Mouse (Mus musculus): ENCODE data around the gene Tmem150c. TPM values are rescaled to one million over a fixed set of nuclear protein-coding genes. Genes with fewer than 3 reads are reported as not detected.

Gene Tmem150c
- total RNA-seq, 2 experiments from 2014 or later: 48.9 to 50.1 TPM

GRCm38 (mm10) chr5:100055866-100056369 is 103.7 kb downstream of the Tmem150c start:
- DNase-seq (ENCODE audit: low spot score in 2 of 2): no peak

- DNase-seq (ENCODE audit: low spot score in 2 of 2): no peak
Measured at GRCm38 (mm10) chr5:100054807-100055547, 104.6 kb downstream of the Tmem150c start.

GRCm38 (mm10) chr5:100052728-100053127 is 106.9 kb downstream of the Tmem150c start:
- peak in 1 of 2 experiments; percentile 31 for DNase-seq (ENCODE audit: low spot score in 2 of 2)

- DNase-seq (ENCODE audit: low spot score in 2 of 2): no peak
Measured at GRCm38 (mm10) chr5:100049904-100050303, 109.7 kb downstream of the Tmem150c start.

GRCm38 (mm10) chr5:100047871-100048270 is 111.7 kb downstream of the Tmem150c start:
- no peak for DNase-seq (ENCODE audit: low spot score in 2 of 2)

- DNase-seq (ENCODE audit: low spot score in 2 of 2): no peak
Measured at GRCm38 (mm10) chr5:100047143-100047640, 112.4 kb downstream of the Tmem150c start.

GRCm38 (mm10) chr5:100046096-100046495 is 113.5 kb downstream of the Tmem150c start:
- no peak for DNase-seq (ENCODE audit: low spot score in 2 of 2)

- no peak for DNase-seq (ENCODE audit: low spot score in 2 of 2)
Measured at GRCm38 (mm10) chr5:100044621-100045020, 115.0 kb downstream of the Tmem150c start.

GRCm38 (mm10) chr5:100044030-100044429 is 115.6 kb downstream of the Tmem150c start:
- DNase-seq (ENCODE audit: low spot score in 2 of 2): no peak

GRCm38 (mm10) chr5:100043361-100043760 is 116.2 kb downstream of the Tmem150c start:
- no peak for DNase-seq (ENCODE audit: low spot score in 2 of 2)

GRCm38 (mm10) chr5:100042467-100042866 is 117.1 kb downstream of the Tmem150c start:
- DNase-seq (ENCODE audit: low spot score in 2 of 2): no peak

GRCm38 (mm10) chr5:100041272-100041671 is 118.3 kb downstream of the Tmem150c start:
- DNase-seq (ENCODE audit: low spot score in 2 of 2): no peak

GRCm38 (mm10) chr5:100040281-100040784 is 119.3 kb downstream of the Tmem150c start:
- DNase-seq (ENCODE audit: low spot score in 2 of 2): peak in 1 of 2 experiments; percentile 23

GRCm38 (mm10) chr5:100039602-100040142 is 119.9 kb downstream of the Tmem150c start, which contains the start of the genes Hnrnpdl and Enoph1:
Hnrnpdl (minus strand) TSS chr5:100039664.
Enoph1 (plus strand) TSS chr5:100039985.
- peak; percentile 96 for DNase-seq (ENCODE audit: low spot score in 2 of 2)

- peak; percentile 96 to 97 for DNase-seq (ENCODE audit: low spot score in 2 of 2)
Measured at GRCm38 (mm10) chr5:100038714-100039601, 120.7 kb downstream of the Tmem150c start.

- DNase-seq (ENCODE audit: low spot score in 2 of 2): peak; percentile 90 to 92
Measured at GRCm38 (mm10) chr5:100037965-100038713, 121.5 kb downstream of the Tmem150c start.

GRCm38 (mm10) chr5:100036681-100037080 is 122.9 kb downstream of the Tmem150c start:
- DNase-seq (ENCODE audit: low spot score in 2 of 2): no peak

- DNase-seq (ENCODE audit: low spot score in 2 of 2): no peak
Measured at GRCm38 (mm10) chr5:100035950-100036349, 123.7 kb downstream of the Tmem150c start.

- no peak for DNase-seq (ENCODE audit: low spot score in 2 of 2)
Measured at GRCm38 (mm10) chr5:100032646-100033045, 127.0 kb downstream of the Tmem150c start.

GRCm38 (mm10) chr5:100032107-100032506 is 127.5 kb downstream of the Tmem150c start:
- no peak for DNase-seq (ENCODE audit: low spot score in 2 of 2)

All from left cerebral cortex, adult 18-20 months (tissue).